Mouse (Mus musculus): ENCODE data around the gene Ptprc. TPM values are rescaled to one million over a fixed set of nuclear protein-coding genes. Genes with fewer than 3 reads are reported as not detected.

Gene Ptprc
- polyA plus RNA-seq, 1 experiment: 1.1 TPM

DNA sequence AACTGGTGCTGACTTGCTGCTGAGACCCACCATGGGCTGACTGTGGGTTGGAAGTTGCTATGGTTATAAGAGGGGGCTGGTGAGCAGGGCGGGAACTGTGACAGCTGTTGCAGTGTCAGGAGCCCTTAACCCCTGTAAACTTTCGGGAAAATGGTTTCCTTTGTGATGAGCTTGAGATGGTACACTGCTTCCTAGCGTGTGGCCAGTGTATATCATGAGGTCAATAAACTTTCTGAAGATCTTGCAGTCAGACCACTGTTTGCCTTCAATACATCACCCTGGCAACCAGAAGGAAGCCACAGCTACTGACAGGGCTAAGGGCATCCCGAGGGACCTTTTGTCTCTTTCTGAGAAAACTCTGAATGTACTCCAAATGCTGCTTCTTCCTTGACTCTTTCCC, 145.9 kb downstream of the Ptprc start:
- TF ChIP-seq CTCF (IDR thresholded peaks at IDR 0.05; ENCODE audit: borderline replicate concordance, insufficient read depth, low read depth, low read length) (no peak), POLR2A (IDR thresholded peaks at IDR 0.05; ENCODE audit: borderline replicate concordance, insufficient read depth, low read length) (no peak)
- WGBS: 47% methylated on average over 4 of the region's 4 CpGs

DNA sequence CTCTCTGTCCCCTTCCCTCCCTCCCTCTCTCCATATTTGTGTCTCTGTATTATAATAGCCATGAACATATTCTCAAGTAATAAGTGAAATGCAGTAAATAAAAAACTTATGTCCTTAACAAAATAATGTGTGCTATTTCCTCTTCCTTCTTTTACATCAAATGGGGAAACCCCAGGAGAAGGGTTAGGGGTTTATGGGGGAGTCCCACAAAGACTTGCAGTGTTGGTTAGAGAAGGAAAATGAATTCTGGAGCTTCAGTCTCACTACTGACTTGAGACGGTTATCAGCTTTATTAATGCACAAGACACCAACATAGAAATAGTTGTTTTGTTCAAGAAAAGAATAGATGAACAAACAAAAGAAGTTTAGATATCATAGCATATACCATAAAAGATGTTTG, 150.2 kb downstream of the Ptprc start:
- Histone ChIP-seq H3K27ac (ENCODE audit: insufficient read depth, low read length) (no peak overlapping the region), H3K4me3 (replicated peaks; ENCODE audit: insufficient read depth, low read depth, low read length) (no peak overlapping the region), H3K4me1 (ENCODE audit: control insufficient read depth, insufficient read depth, low read length) (no peaks in the 10 kb centered on the region), H3K27me3 (ENCODE audit: control insufficient read depth, insufficient read depth, low read length) (no peaks in the 10 kb centered on the region; the same call in 1 of the 2 replicates)
- no peak for DNase-seq
- WGBS: 96% methylated on average over 1 of the region's 1 CpGs
- TF ChIP-seq CTCF (IDR thresholded peaks at IDR 0.05; ENCODE audit: borderline replicate concordance, insufficient read depth, low read depth, low read length) (no peak), POLR2A (IDR thresholded peaks at IDR 0.05; ENCODE audit: borderline replicate concordance, insufficient read depth, low read length) (no peak)

More for the DNA sequence above, 145.9 kb downstream of the Ptprc start:
- no peaks in the 10 kb centered on the region for H3K4me1 ChIP-seq (ENCODE audit: control insufficient read depth, insufficient read depth, low read length)
- H3K27me3 ChIP-seq (ENCODE audit: control insufficient read depth, insufficient read depth, low read length): no peaks in the 10 kb centered on the region; the same call in 1 of the 2 replicates
- DNase-seq: no peak
- no peak overlapping the region for H3K27ac ChIP-seq (ENCODE audit: insufficient read depth, low read length)
- no peak overlapping the region for H3K4me3 ChIP-seq (replicated peaks; ENCODE audit: insufficient read depth, low read depth, low read length)

DNA sequence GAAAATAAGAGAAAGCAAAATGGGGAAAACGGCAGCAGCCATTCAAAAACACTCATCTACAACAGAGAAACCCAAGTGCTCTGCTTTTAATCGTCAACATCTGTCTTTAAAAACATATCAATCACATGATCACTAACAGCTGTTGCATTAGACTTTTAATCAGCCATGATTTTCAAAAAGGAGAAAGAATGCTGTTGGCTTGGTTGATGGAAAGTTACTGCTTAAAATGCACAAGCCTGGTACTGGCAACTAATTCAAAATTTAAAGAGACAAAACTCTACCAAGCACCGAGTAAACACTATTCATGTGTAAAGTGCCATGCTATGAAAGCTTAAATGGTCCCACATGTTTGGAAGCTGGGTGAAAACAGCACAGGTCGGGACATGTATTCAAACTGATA, 151.9 kb downstream of the Ptprc start:
- no peak overlapping the region for H3K27ac ChIP-seq (ENCODE audit: insufficient read depth, low read length)
- no peak overlapping the region for H3K4me3 ChIP-seq (replicated peaks; ENCODE audit: insufficient read depth, low read depth, low read length)
- H3K27me3 ChIP-seq (ENCODE audit: control insufficient read depth, insufficient read depth, low read length): no peaks in the 10 kb centered on the region
- no peak for DNase-seq
- 70% methylated on average over 4 of the region's 4 CpGs for WGBS
- no peaks in the 10 kb centered on the region for H3K4me1 ChIP-seq (ENCODE audit: control insufficient read depth, insufficient read depth, low read length)
- no peak for TF ChIP-seq POLR2A (IDR thresholded peaks at IDR 0.05; ENCODE audit: borderline replicate concordance, insufficient read depth, low read length)

DNA sequence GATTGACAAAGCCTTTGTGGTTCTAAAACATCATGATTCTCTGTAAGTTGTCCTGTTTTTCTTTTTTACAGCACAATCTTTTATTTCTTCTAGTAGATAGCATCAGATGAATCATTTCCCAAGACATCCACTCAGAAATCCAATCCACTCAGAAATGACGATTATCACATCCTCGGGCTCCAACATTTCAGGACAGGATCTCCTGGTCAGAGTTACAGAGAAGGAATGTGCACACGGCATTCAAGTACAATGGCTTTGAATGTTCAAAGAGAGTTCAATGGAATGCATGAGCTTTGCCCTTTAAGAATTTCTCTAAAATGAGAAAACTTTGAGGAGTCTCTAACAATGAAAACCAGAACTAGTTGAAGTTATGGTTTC, 152.6 kb downstream of the Ptprc start:
- no peaks in the 10 kb centered on the region for H3K27me3 ChIP-seq (ENCODE audit: control insufficient read depth, insufficient read depth, low read length)
- H3K4me3 ChIP-seq (replicated peaks; ENCODE audit: insufficient read depth, low read depth, low read length): no peak overlapping the region
- TF ChIP-seq CTCF (IDR thresholded peaks at IDR 0.05; ENCODE audit: borderline replicate concordance, insufficient read depth, low read depth, low read length) (no peak), POLR2A (IDR thresholded peaks at IDR 0.05; ENCODE audit: borderline replicate concordance, insufficient read depth, low read length) (no peak)
- no peak overlapping the region for H3K27ac ChIP-seq (ENCODE audit: insufficient read depth, low read length)
- WGBS: 30% methylated on average over 3 of the region's 3 CpGs
- no peaks in the 10 kb centered on the region for H3K4me1 ChIP-seq (ENCODE audit: control insufficient read depth, insufficient read depth, low read length)
- no peak for DNase-seq

DNA sequence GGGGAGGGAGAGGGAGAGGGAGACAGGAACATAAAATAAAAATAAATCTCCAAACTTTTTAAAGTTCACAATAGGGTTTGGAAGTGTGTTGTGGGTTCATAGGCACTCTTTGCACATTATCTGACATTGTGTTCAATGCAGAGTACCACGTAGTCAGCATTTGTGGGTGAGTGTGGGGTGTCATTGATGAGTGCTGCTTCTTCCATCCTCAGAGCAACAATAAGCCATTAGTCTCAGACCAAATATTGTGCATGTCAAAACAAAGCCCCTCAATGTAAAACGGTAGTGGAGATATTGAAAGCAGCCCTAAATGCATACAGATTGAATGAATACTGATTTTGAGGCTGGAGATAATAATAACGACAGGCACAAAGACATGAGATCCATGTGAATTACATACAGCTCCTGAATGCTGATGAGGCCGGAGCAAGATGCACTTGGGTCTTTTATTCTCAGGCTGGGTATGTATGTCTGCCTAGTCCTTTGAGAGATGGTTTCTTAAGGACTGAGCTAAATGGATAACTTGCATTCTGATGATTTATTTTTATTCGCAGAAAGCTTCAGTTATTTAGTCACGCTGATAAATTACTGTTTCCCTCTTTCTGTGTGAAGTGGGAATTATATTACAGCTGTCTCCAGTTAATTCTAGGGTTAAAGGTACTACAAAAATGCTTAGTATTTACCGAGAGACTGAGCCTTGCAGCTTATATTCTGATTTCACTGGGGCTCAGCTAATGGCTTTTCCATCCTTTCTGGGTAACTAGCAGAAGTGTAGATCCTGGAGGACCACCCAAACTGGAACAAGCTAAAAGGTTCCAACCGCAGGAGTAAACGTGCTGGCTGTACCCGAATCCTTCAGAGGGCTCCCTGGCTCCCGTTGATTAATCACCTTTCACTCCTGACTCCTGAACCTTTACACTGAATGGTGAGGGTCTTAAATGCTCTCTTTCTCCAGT, 153.3 kb downstream of the Ptprc start:
- Histone ChIP-seq H3K4me3 (replicated peaks; ENCODE audit: insufficient read depth, low read depth, low read length) (no peak overlapping the region), H3K4me1 (ENCODE audit: control insufficient read depth, insufficient read depth, low read length) (no peaks in the 10 kb centered on the region), H3K27ac (ENCODE audit: insufficient read depth, low read length) (no peak overlapping the region), H3K27me3 (ENCODE audit: control insufficient read depth, insufficient read depth, low read length) (no peaks in the 10 kb centered on the region)
- no peak for DNase-seq
- WGBS: 49% methylated on average over 11 of the region's 11 CpGs
- TF ChIP-seq POLR2A (IDR thresholded peaks at IDR 0.05; ENCODE audit: borderline replicate concordance, insufficient read depth, low read length): no peak
- no peak for TF ChIP-seq CTCF (IDR thresholded peaks at IDR 0.05; ENCODE audit: borderline replicate concordance, insufficient read depth, low read depth, low read length)

Other genes with a start within 250 kb of the Ptprc start
- gene Atp6v1g3, start 98.0 kb upstream of the Ptprc start, polyA plus RNA-seq (2012; rRNA removed): not detected in 2 replicates